Mouse (Mus musculus): ENCODE measurements around the gene Ppan. TPM values are rescaled to one million over a fixed set of nuclear protein-coding genes. Genes with fewer than 3 reads are reported as not detected.

The Ppan gene
- polyA plus RNA-seq (2011; ENCODE audit: insufficient read depth, insufficient read length, low read depth, missing spikeins) = 76.9 and 81.2 TPM in 2 replicates

DNA sequence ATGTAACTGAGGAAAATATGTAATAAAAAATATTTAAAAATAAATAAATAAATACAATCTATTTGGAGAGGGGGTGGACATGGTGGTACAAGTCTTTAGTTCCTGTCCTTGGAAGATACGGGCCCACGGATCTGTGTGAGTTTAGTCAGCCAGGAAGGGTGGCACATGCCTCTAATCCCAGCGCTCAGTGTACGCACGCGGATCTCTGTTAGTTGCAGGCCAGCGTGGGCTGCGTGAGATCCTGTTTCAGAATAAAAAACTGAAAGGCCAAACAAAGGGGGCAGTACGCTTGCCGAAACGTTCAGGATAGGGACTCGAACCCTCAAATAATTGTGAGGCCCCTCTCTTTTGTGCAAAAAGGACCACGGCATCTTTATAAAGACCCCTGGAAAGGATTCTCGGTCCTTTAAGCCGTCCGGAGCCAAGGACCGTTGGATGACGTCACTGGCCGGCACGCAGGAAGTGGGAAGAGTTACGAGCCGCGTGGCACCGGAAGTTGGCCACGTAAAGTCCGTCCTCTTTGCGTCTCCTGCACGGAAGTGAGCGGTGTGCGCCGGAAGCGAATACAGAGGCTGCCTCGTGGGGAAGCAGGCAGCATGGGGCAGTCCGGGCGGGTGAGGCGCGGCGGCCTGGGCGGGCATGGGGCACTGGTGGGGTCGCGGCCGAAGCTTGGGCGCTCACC lies at the start of gene Ppan:
TSS of gene Ppan (plus strand) at position 472 of the 682 bp plus-strand sequence.
- Histone ChIP-seq H3K9ac (ENCODE audit: low read depth, poor library complexity, severe bottlenecking) (peak within 1 kb of the TSS; percentile 74), H3K9me3 (replicated peaks; ENCODE audit: control insufficient read depth, insufficient read depth, low read length, poor library complexity, severe bottlenecking) (0 out of 2 replicates have a peak, but pooled peaks cover 7% of the 10 kb centered on the region), H3K4me1 (ENCODE audit: control insufficient read depth, insufficient read depth, low read length) (peaks cover 3% of the 10 kb centered on the region), H3K27ac (ENCODE audit: insufficient read depth, low read length) (peak within 1 kb of the TSS; percentile 75), H3K36me3 (ENCODE audit: control insufficient read depth, insufficient read depth, low read length, poor library complexity, severe bottlenecking) (peaks cover 37% of the 10 kb centered on the region), H3K27me3 (ENCODE audit: control insufficient read depth, insufficient read depth, low read length, poor library complexity, severe bottlenecking) (no peaks in the 10 kb centered on the region), H3K4me3 (ENCODE audit: low read depth, low read length) (peak within 1 kb of the TSS; percentile 92)
- TF ChIP-seq POLR2A (IDR thresholded peaks at IDR 0.05; ENCODE audit: insufficient read depth, low read length) (peak; percentile 56), EP300 (IDR thresholded peaks at IDR 0.05; ENCODE audit: insufficient read depth, low read depth, low read length) (peak; percentile 39; the same call in 1 of the 2 replicates), CTCF (IDR thresholded peaks at IDR 0.05; ENCODE audit: low read depth, low read length) (no peak)

DNA sequence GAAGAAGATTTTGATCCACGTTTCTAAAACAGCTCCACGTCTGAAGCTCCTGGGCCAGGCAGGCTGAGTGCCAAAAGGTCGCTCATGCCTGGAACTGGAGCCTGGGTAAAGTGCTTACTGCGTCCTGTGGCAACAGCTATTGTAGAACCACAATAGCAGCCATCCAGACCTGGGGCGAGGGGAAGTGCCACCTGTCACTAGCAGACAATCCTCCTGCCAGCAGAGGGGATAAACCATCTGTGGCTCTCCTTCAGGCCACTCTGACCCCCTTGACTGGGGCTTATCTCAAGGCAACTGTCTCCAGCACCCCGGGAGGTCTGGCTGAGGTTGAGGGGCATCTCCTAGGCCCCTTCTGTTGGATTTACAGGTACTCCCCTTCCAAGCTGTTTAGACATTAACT lies 49.0 kb upstream of the Ppan start:
- no peaks in the 10 kb centered on the region for H3K36me3 ChIP-seq (ENCODE audit: control insufficient read depth, insufficient read depth, low read length, poor library complexity, severe bottlenecking)
- no peak for TF ChIP-seq CTCF (IDR thresholded peaks at IDR 0.05; ENCODE audit: low read depth, low read length)

DNA sequence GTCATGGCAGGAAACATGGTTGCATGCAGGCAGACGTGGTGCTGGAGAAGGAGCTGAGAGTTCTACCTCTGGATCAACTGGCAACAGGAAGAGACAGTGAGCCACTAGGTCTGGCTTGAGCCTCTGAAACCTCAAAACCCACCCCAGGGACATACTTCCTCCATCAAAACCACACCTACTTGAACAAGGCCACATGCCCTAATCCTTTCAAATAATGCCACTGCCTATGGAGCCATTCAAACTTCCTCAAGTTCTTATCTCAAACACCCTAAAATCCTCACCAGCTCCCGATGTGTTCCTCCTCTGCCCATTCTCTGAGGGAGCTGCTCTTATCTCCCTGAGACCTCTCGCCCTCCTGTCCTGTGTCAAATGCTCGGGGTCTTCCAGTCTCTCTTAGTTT lies 45.8 kb upstream of the Ppan start:
- no peaks in the 10 kb centered on the region for H3K9me3 ChIP-seq (replicated peaks; ENCODE audit: control insufficient read depth, insufficient read depth, low read length, poor library complexity, severe bottlenecking)
- H3K4me1 ChIP-seq (ENCODE audit: control insufficient read depth, insufficient read depth, low read length) = no peaks in the 10 kb centered on the region
- no peaks in the 10 kb centered on the region for H3K27me3 ChIP-seq (ENCODE audit: control insufficient read depth, insufficient read depth, low read length, poor library complexity, severe bottlenecking)
- no peaks in the 10 kb centered on the region for H3K36me3 ChIP-seq (ENCODE audit: control insufficient read depth, insufficient read depth, low read length, poor library complexity, severe bottlenecking)
- no peak for TF ChIP-seq EP300 (IDR thresholded peaks at IDR 0.05; ENCODE audit: insufficient read depth, low read depth, low read length)
- no peak for TF ChIP-seq CTCF (IDR thresholded peaks at IDR 0.05; ENCODE audit: low read depth, low read length)
- no peak for TF ChIP-seq POLR2A (IDR thresholded peaks at IDR 0.05; ENCODE audit: insufficient read depth, low read length)
- no peak overlapping the region for H3K27ac ChIP-seq (ENCODE audit: insufficient read depth, low read length)
- H3K4me3 ChIP-seq (ENCODE audit: low read depth, low read length) = no peak overlapping the region
- no peak overlapping the region for H3K9ac ChIP-seq (ENCODE audit: low read depth, poor library complexity, severe bottlenecking)

More for the DNA sequence above, 49.0 kb upstream of the Ppan start:
- Histone ChIP-seq H3K9ac (ENCODE audit: low read depth, poor library complexity, severe bottlenecking) (no peak overlapping the region), H3K27ac (ENCODE audit: insufficient read depth, low read length) (no peak overlapping the region), H3K4me1 (ENCODE audit: control insufficient read depth, insufficient read depth, low read length) (no peaks in the 10 kb centered on the region), H3K4me3 (ENCODE audit: low read depth, low read length) (no peak overlapping the region), H3K9me3 (replicated peaks; ENCODE audit: control insufficient read depth, insufficient read depth, low read length, poor library complexity, severe bottlenecking) (no peaks in the 10 kb centered on the region), H3K27me3 (ENCODE audit: control insufficient read depth, insufficient read depth, low read length, poor library complexity, severe bottlenecking) (no peaks in the 10 kb centered on the region)

DNA sequence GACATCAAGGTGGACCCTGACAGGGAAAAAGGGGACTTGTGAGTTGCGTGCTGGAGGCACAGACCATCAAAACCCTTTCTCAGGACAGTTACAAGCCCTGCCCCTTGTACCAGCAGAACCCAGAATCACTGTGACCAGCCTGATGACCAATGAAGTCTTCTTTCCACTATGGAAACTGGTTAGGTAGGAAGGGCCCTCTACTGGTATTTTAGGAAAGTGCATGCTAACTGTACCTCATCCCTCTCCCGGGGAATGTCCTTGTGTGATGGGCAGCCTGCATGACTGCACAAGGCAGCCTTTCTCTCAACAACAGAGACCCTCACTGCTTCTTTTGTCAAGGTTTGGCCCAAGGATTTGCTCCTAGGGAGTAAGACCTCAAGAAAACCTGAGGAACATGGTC lies 45.3 kb upstream of the Ppan start:
- TF ChIP-seq CTCF (IDR thresholded peaks at IDR 0.05; ENCODE audit: low read depth, low read length) (peak; percentile 15), POLR2A (IDR thresholded peaks at IDR 0.05; ENCODE audit: insufficient read depth, low read length) (no peak)
- Histone ChIP-seq H3K4me3 (ENCODE audit: low read depth, low read length) (no peak overlapping the region), H3K9me3 (replicated peaks; ENCODE audit: control insufficient read depth, insufficient read depth, low read length, poor library complexity, severe bottlenecking) (no peaks in the 10 kb centered on the region), H3K9ac (ENCODE audit: low read depth, poor library complexity, severe bottlenecking) (no peak overlapping the region), H3K27me3 (ENCODE audit: control insufficient read depth, insufficient read depth, low read length, poor library complexity, severe bottlenecking) (no peaks in the 10 kb centered on the region), H3K4me1 (ENCODE audit: control insufficient read depth, insufficient read depth, low read length) (no peaks in the 10 kb centered on the region), H3K36me3 (ENCODE audit: control insufficient read depth, insufficient read depth, low read length, poor library complexity, severe bottlenecking) (no peaks in the 10 kb centered on the region), H3K27ac (ENCODE audit: insufficient read depth, low read length) (no peak overlapping the region)

DNA sequence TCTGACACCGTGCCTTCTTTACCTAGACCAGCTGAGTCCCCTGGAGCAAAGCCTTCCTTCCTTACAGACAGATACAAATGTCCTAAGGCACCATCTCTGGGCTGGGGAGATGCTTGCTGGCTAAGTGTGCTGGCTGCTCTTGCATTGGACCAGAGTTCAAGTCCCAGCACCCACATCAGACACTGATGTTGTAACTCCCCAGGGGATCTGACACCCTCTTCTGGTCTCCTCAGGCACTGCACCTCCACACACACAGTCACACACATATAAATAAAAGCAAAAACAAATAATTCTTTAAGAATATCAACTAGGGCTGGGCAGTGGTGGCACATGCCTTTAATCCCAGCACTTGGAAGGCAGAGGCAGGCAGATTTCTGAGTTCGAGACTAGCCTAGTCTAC lies 37.8 kb upstream of the Ppan start:
- TF ChIP-seq CTCF (IDR thresholded peaks at IDR 0.05; ENCODE audit: low read depth, low read length) = peak; percentile 6
- TF ChIP-seq EP300 (IDR thresholded peaks at IDR 0.05; ENCODE audit: insufficient read depth, low read depth, low read length) = no peak
- Histone ChIP-seq H3K4me1 (ENCODE audit: control insufficient read depth, insufficient read depth, low read length) (no peaks in the 10 kb centered on the region), H3K9ac (ENCODE audit: low read depth, poor library complexity, severe bottlenecking) (no peak overlapping the region), H3K27ac (ENCODE audit: insufficient read depth, low read length) (no peak overlapping the region), H3K9me3 (replicated peaks; ENCODE audit: control insufficient read depth, insufficient read depth, low read length, poor library complexity, severe bottlenecking) (no peaks in the 10 kb centered on the region), H3K36me3 (ENCODE audit: control insufficient read depth, insufficient read depth, low read length, poor library complexity, severe bottlenecking) (no peaks in the 10 kb centered on the region), H3K4me3 (ENCODE audit: low read depth, low read length) (no peak overlapping the region), H3K27me3 (ENCODE audit: control insufficient read depth, insufficient read depth, low read length, poor library complexity, severe bottlenecking) (no peaks in the 10 kb centered on the region)

DNA sequence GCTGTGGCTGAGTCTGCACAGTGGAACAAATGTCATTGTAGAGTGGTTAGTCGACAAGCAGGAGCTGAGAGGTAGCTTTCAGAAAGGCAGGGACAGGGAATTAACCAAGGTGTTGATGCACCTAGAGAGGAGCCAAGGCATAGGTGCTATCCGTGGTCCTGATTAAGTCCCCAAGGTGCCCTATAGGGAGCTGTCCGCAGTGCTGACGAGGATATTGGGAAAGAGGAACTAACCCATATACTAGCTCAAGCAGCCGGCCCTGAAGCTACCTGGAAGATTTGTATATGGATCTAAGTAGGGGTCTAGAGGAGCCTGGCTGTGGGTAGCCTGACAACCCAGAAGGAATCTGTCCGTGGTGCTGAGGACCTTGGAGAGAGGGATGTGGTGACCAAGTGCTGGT lies 30.8 kb upstream of the Ppan start:
- Histone ChIP-seq H3K36me3 (ENCODE audit: control insufficient read depth, insufficient read depth, low read length, poor library complexity, severe bottlenecking) (no peaks in the 10 kb centered on the region), H3K9ac (ENCODE audit: low read depth, poor library complexity, severe bottlenecking) (no peak overlapping the region), H3K9me3 (replicated peaks; ENCODE audit: control insufficient read depth, insufficient read depth, low read length, poor library complexity, severe bottlenecking) (no peaks in the 10 kb centered on the region), H3K4me1 (ENCODE audit: control insufficient read depth, insufficient read depth, low read length) (no peaks in the 10 kb centered on the region), H3K27ac (ENCODE audit: insufficient read depth, low read length) (no peak overlapping the region), H3K4me3 (ENCODE audit: low read depth, low read length) (no peak overlapping the region), H3K27me3 (ENCODE audit: control insufficient read depth, insufficient read depth, low read length, poor library complexity, severe bottlenecking) (no peaks in the 10 kb centered on the region)
- TF ChIP-seq CTCF (IDR thresholded peaks at IDR 0.05; ENCODE audit: low read depth, low read length) (no peak), EP300 (IDR thresholded peaks at IDR 0.05; ENCODE audit: insufficient read depth, low read depth, low read length) (0 out of 2 replicates have a peak, but pooled peaks have one; percentile 49), POLR2A (IDR thresholded peaks at IDR 0.05; ENCODE audit: insufficient read depth, low read length) (no peak)

All from ES-Bruce4 (cell line).